Mouse (Mus musculus): Measurements from ENCODE around the gene Nim1k. TPM values are rescaled to one million over a fixed set of nuclear protein-coding genes. Genes with fewer than 3 reads are reported as not detected.

The Nim1k gene
- 0.47 and 0.85 TPM in 2 replicates for polyA plus RNA-seq (2016; fragmentation: Nextera tagmentation; extraction: Ambion mirVana)

GRCm38 (mm10) chr13:119755681-119756471 lies at the start of gene Nim1k:
Nim1k (minus strand) TSS chr13:119755882.
- no peaks in the 10 kb centered on the region for H3K9me3 ChIP-seq (replicated peaks)
- WGBS, result 1% methylated on average over 43 of the region's 43 CpGs
- H3K9ac ChIP-seq, result peak within 1 kb of the TSS; percentile 69
- peak; percentile 93 for ATAC-seq (ENCODE audit: insufficient number of reproducible peaks, low FRiP score)
- H3K4me1 ChIP-seq (replicated peaks), result peaks cover 8% of the 10 kb centered on the region; the same call in 1 of the 2 replicates
- H3K27ac ChIP-seq (ENCODE audit: poor library complexity, severe bottlenecking), result peak within 1 kb of the TSS; percentile 24; the same call in 1 of the 2 replicates
- H3K4me3 ChIP-seq, result peak within 1 kb of the TSS; percentile 56
- peaks cover 5% of the 10 kb centered on the region for H3K36me3 ChIP-seq
- no peaks in the 10 kb centered on the region for H3K27me3 ChIP-seq (replicated peaks)
- peak within 1 kb of the TSS; percentile 96 for H3K4me2 ChIP-seq

DNA sequence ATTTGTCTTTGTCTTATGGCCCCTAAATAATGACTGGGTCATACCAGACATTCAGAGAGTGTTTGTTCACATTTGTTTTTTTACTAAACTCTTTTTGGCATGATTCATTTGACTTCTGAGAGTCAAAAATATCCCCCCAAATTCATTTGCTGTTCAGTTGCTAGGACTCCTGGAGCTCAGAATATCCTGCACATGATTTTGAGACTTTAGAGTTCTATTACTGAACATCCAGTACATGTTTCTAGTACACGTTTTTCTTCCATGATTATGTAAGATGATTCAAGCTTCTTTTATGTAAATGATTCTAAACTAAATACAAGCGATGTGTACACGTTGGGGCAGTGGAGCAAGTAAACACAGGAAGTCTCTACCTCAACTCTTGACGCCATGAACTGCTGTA lies 42.0 kb upstream of the Nim1k start:
- ATAC-seq (ENCODE audit: insufficient number of reproducible peaks, low FRiP score), result no peak
- H3K9ac ChIP-seq, result no peak overlapping the region
- H3K36me3 ChIP-seq, result no peaks in the 10 kb centered on the region
- no peaks in the 10 kb centered on the region for H3K4me1 ChIP-seq (replicated peaks)
- H3K4me3 ChIP-seq, result no peak overlapping the region
- H3K27me3 ChIP-seq (replicated peaks), result no peaks in the 10 kb centered on the region
- H3K4me2 ChIP-seq, result no peak overlapping the region
- no peak overlapping the region for H3K27ac ChIP-seq (ENCODE audit: poor library complexity, severe bottlenecking)
- no peaks in the 10 kb centered on the region for H3K9me3 ChIP-seq (replicated peaks)
- 57% methylated on average over 4 of the region's 4 CpGs for WGBS

- H3K4me3 ChIP-seq, result no peak overlapping the region
- H3K36me3 ChIP-seq, result peaks cover 7% of the 10 kb centered on the region
- no peak overlapping the region for H3K27ac ChIP-seq (ENCODE audit: poor library complexity, severe bottlenecking)
- H3K4me2 ChIP-seq, result no peak overlapping the region
- H3K27me3 ChIP-seq (replicated peaks), result no peaks in the 10 kb centered on the region
- H3K9ac ChIP-seq, result no peak overlapping the region
- ATAC-seq (ENCODE audit: insufficient number of reproducible peaks, low FRiP score), result no peak
- 65% methylated on average over 5 of the region's 5 CpGs for whole genome bisulfite sequencing
- peaks cover 15% of the 10 kb centered on the region for H3K4me1 ChIP-seq (replicated peaks)
- H3K9me3 ChIP-seq (replicated peaks), result no peaks in the 10 kb centered on the region
These were observed 37.2 kb upstream of the Nim1k start for GRCm38 (mm10) chr13:119792791-119793404.

DNA sequence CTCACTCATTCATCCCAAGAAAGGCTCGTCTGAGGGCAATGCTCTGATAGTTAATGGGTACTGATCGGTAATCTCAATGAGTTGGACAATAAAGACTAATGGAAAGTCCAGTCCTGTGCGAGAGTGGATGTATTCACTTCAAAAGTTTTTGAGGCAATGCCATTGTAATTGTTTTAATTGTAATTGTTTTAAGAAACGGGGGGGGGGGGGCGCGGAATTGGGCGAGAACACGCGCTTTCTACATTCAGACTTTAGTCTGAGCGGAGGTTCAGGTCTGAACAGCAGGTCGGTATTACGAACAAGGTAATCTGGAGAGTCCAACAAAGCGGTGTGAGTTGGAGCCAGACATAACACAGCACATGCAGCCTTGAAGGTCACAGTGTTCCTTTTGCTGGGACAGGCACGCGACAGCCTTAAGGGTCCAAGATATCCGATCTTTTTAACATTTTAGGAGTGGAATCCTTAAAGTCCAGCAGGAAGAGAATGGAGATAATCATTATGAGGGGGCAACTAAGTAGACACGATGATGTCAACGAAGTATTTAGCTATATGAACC lies 36.0 kb upstream of the Nim1k start:
- peak overlapping the region; percentile 97 for H3K4me3 ChIP-seq
- peak overlapping the region; percentile 98 for H3K9ac ChIP-seq
- H3K9me3 ChIP-seq (replicated peaks), result no peaks in the 10 kb centered on the region
- peaks cover 15% of the 10 kb centered on the region for H3K4me1 ChIP-seq (replicated peaks)
- H3K27me3 ChIP-seq (replicated peaks), result no peaks in the 10 kb centered on the region
- H3K27ac ChIP-seq (ENCODE audit: poor library complexity, severe bottlenecking), result peak overlapping the region; percentile 97
- peak overlapping the region; percentile 93 for H3K4me2 ChIP-seq
- 4% methylated on average over 16 of the region's 18 CpGs for WGBS
- no peak for ATAC-seq (ENCODE audit: insufficient number of reproducible peaks, low FRiP score)
- H3K36me3 ChIP-seq, result peaks cover 16% of the 10 kb centered on the region

GRCm38 (mm10) chr13:119790761-119791579 lies 35.3 kb upstream of the Nim1k start, which contains the start of gene Zfp131:
Zfp131 (minus strand) TSS chr13:119790889.
- Histone ChIP-seq H3K9me3 (replicated peaks) (no peaks in the 10 kb centered on the region), H3K4me2 (peak within 1 kb of the TSS; percentile 93), H3K4me3 (peak within 1 kb of the TSS; percentile 97), H3K9ac (peak within 1 kb of the TSS; percentile 98), H3K27me3 (replicated peaks) (no peaks in the 10 kb centered on the region), H3K27ac (ENCODE audit: poor library complexity, severe bottlenecking) (peak within 1 kb of the TSS; percentile 97), H3K36me3 (peaks cover 18% of the 10 kb centered on the region), H3K4me1 (replicated peaks) (peaks cover 15% of the 10 kb centered on the region)
- ATAC-seq (ENCODE audit: insufficient number of reproducible peaks, low FRiP score), result peak; percentile 99
- WGBS, result under 1% methylated on average over 81 of the region's 86 CpGs

GRCm38 (mm10) chr13:119789851-119790717 lies 34.4 kb upstream of the Nim1k start:
- peaks cover 20% of the 10 kb centered on the region for H3K36me3 ChIP-seq
- ATAC-seq (ENCODE audit: insufficient number of reproducible peaks, low FRiP score), result peak; percentile 72
- under 1% methylated on average over 55 of the region's 66 CpGs for WGBS

DNA sequence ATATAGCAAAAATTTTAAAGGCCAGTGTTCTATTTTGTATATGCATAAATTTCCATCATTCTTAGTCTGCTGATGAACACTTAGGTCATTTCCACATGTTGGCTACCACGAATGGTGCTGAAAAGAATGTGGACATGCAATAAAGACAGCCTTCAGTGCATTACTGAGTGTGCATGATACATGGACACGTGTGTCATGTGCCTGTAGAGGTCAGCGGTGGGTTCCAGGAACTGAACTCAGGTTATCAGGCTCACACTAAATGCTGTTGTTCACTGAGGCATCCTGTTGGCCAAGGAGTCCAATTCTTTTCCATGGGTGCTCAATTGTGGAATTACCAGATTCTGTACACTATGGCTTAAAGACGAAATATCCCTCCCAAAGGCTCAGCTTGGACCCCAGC lies 27.9 kb upstream of the Nim1k start:
- no peak overlapping the region for H3K9ac ChIP-seq
- no peak for ATAC-seq (ENCODE audit: insufficient number of reproducible peaks, low FRiP score)
- 87% methylated on average over 4 of the region's 4 CpGs for WGBS
- no peaks in the 10 kb centered on the region for H3K27me3 ChIP-seq (replicated peaks)
- no peaks in the 10 kb centered on the region for H3K4me1 ChIP-seq (replicated peaks)
- H3K4me3 ChIP-seq, result no peak overlapping the region
- H3K27ac ChIP-seq (ENCODE audit: poor library complexity, severe bottlenecking), result no peak overlapping the region
- H3K4me2 ChIP-seq, result no peak overlapping the region
- no peaks in the 10 kb centered on the region for H3K9me3 ChIP-seq (replicated peaks)
- H3K36me3 ChIP-seq, result peaks cover 64% of the 10 kb centered on the region

More at GRCm38 (mm10) chr13:119789851-119790717, 34.4 kb upstream of the Nim1k start:
- Histone ChIP-seq H3K4me3 (peak overlapping the region; percentile 97), H3K27me3 (replicated peaks) (no peaks in the 10 kb centered on the region), H3K4me2 (peak overlapping the region; percentile 93), H3K4me1 (replicated peaks) (peaks cover 15% of the 10 kb centered on the region), H3K9ac (peak overlapping the region; percentile 98), H3K9me3 (replicated peaks) (no peaks in the 10 kb centered on the region), H3K27ac (ENCODE audit: poor library complexity, severe bottlenecking) (peak overlapping the region; percentile 97)

GRCm38 (mm10) chr13:119768541-119768940 lies 12.9 kb upstream of the Nim1k start:
- no peaks in the 10 kb centered on the region for H3K9me3 ChIP-seq (replicated peaks)
- no peak for ATAC-seq (ENCODE audit: insufficient number of reproducible peaks, low FRiP score)
- H3K4me2 ChIP-seq, result no peak overlapping the region
- no peak overlapping the region for H3K4me3 ChIP-seq
- no peak overlapping the region for H3K27ac ChIP-seq (ENCODE audit: poor library complexity, severe bottlenecking)
- H3K4me1 ChIP-seq (replicated peaks), result no peaks in the 10 kb centered on the region
- WGBS, result 76% methylated on average over 6 of the region's 6 CpGs
- peaks cover 78% of the 10 kb centered on the region for H3K36me3 ChIP-seq
- no peaks in the 10 kb centered on the region for H3K27me3 ChIP-seq (replicated peaks)
- no peak overlapping the region for H3K9ac ChIP-seq

DNA sequence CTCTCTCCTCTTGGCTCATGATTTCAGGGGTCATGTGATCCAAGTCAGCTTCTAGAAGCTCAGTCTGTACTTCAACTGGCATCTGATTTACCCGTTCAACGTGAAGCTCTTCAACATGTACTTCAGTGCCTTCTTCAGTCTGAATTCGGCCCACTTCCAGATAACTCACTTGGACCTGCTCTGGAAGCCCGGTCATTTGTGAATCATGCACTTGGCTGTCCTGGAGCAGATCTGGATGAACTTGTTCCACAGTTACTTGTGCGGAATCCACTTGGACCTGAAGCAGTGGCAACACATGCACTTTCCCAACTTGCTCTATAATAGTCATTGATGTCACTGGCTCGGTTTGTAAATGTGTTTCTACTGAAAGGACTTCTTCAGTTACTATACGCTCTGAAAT lies 10.8 kb upstream of the Nim1k start:
- Histone ChIP-seq H3K4me1 (replicated peaks) (no peaks in the 10 kb centered on the region), H3K4me2 (no peak overlapping the region), H3K36me3 (peaks cover 73% of the 10 kb centered on the region), H3K27ac (ENCODE audit: poor library complexity, severe bottlenecking) (no peak overlapping the region), H3K27me3 (replicated peaks) (no peaks in the 10 kb centered on the region), H3K4me3 (no peak overlapping the region), H3K9me3 (replicated peaks) (no peaks in the 10 kb centered on the region), H3K9ac (no peak overlapping the region)
- ATAC-seq (ENCODE audit: insufficient number of reproducible peaks, low FRiP score), result no peak
- WGBS, result 90% methylated on average over 7 of the region's 7 CpGs

DNA sequence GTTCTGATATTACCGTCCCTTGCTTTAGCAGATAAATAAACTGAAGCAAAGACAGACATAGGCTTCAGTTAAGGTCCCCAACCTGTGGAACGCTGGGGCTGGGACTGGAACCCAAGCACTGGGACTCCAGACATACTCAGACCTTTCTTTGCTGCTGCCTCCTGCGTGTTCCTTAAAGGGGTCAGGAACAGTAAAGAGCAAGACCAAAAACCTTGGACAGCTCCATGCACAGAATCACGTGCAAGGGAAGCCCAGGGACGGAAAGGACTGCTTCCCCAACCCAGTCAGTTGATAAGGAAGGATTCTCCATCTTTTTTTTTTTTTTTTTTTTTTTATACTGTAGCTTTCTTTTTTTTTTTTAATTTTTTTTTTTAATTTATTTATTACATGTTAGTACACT lies 1.1 kb upstream of the Nim1k start:
- no peak overlapping the region for H3K9ac ChIP-seq
- H3K36me3 ChIP-seq, result peaks cover 15% of the 10 kb centered on the region
- no peaks in the 10 kb centered on the region for H3K27me3 ChIP-seq (replicated peaks)
- ATAC-seq (ENCODE audit: insufficient number of reproducible peaks, low FRiP score), result no peak
- 30% methylated on average over 5 of the region's 5 CpGs for WGBS
- no peak overlapping the region for H3K27ac ChIP-seq (ENCODE audit: poor library complexity, severe bottlenecking)
- H3K4me1 ChIP-seq (replicated peaks), result peaks cover 8% of the 10 kb centered on the region; the same call in 1 of the 2 replicates
- H3K4me2 ChIP-seq, result no peak overlapping the region
- H3K9me3 ChIP-seq (replicated peaks), result no peaks in the 10 kb centered on the region
- H3K4me3 ChIP-seq, result no peak overlapping the region

All from heart, embryonic 12.5 days (tissue).